Mouse (Mus musculus) MEL (cell line): Measurements from ENCODE around the gene Adam11. TPM values are rescaled to one million over a fixed set of nuclear protein-coding genes. Genes with fewer than 3 reads are reported as not detected.

Source experiments
- DNase-seq: peaks from one replicate; pipeline ENCODE4 v3.0.0; 2011; ENCODE audit warnings: low read depth, low spot score
- H3K27ac ChIP-seq: 2 replicates; pipeline ENCODE4 v1.5.1; 2012; ENCODE audit warnings: low read depth, mild to moderate bottlenecking, control low read depth, low read length, moderate library complexity; ENCODE audit not compliant: control insufficient read depth
- H3K27me3 ChIP-seq, 2 experiments: fragments of 150-350 bp in 1 of 2; sonication (generic) in 1 of 2; 2 replicates each; pipeline ENCODE4 v1.6.1; 2012; ENCODE audit warnings: low read length in 2 of 2, mild to moderate bottlenecking in 2 of 2, improper control_type of control experiment in 1 of 2, moderate library complexity in 1 of 2; ENCODE audit not compliant: insufficient read depth in 2 of 2, control insufficient read depth in 1 of 2
- H3K36me3 ChIP-seq, 2 experiments: 2 replicates each; pipeline ENCODE4 v1.6.1; 2012 to 2014; ENCODE audit warnings: low read length in 2 of 2, improper control_type of control experiment in 1 of 2, inconsistent platforms in 1 of 2, mild to moderate bottlenecking in 1 of 2; ENCODE audit not compliant: insufficient read depth in 2 of 2, control insufficient read depth in 1 of 2
- H3K4me1 ChIP-seq, 2 experiments: fragments of 150-350 bp in 1 of 2; sonication (generic) in 1 of 2; 2 replicates each; pipeline ENCODE4 v1.6.1; 2012; ENCODE audit warnings: low read length in 2 of 2, improper control_type of control experiment in 1 of 2, mild to moderate bottlenecking in 1 of 2; ENCODE audit not compliant: insufficient read depth in 2 of 2, control insufficient read depth in 1 of 2
- H3K4me3 ChIP-seq, 2 experiments: fragments of 150-350 bp in 1 of 2; sonication (generic) in 1 of 2; 2 replicates each; pipeline ENCODE4 v1.5.1; 2012; ENCODE audit warnings: low read depth in 2 of 2, low read length in 2 of 2, mild to moderate bottlenecking in 2 of 2, moderate library complexity in 2 of 2, control low read depth in 1 of 2, improper control_type of control experiment in 1 of 2; ENCODE audit not compliant: control insufficient read depth in 1 of 2, insufficient read depth in 1 of 2
- H3K79me2 ChIP-seq: 2 replicates; pipeline ENCODE4 v1.6.1; 2012; ENCODE audit warnings: mild to moderate bottlenecking, low read length, moderate library complexity; ENCODE audit not compliant: control insufficient read depth, poor library complexity, insufficient read depth
- H3K9ac ChIP-seq: 2 replicates; pipeline ENCODE4 v1.6.1; 2012; ENCODE audit warnings: low read depth, mild to moderate bottlenecking, control low read depth, low read length, moderate library complexity; ENCODE audit not compliant: control insufficient read depth, poor library complexity, severe bottlenecking
- H3K9me3 ChIP-seq: fragments of 150-350 bp; sonication (generic); replicated peaks from 2 replicates; pipeline ENCODE4 v1.6.1; 2012; ENCODE audit warnings: mild to moderate bottlenecking, low read length, improper control_type of control experiment, moderate library complexity; ENCODE audit not compliant: insufficient read depth
- CTCF ChIP-seq, 3 experiments: IDR thresholded peaks in 2 of 3; conservative IDR thresholded peaks in 1 of 3; 2 replicates each; pipeline ENCODE4 v1.5.1; 2011 to 2012; ENCODE audit warnings: low read length in 3 of 3, low read depth in 2 of 3, mild to moderate bottlenecking in 2 of 3, improper control_type of control experiment in 1 of 3, inconsistent platforms in 1 of 3, mixed read lengths in 1 of 3, moderate library complexity in 1 of 3; ENCODE audit not compliant: control insufficient read depth in 1 of 3, insufficient read depth in 1 of 3, poor library complexity in 1 of 3, severe bottlenecking in 1 of 3
- E2F4 ChIP-seq: IDR thresholded peaks from 2 replicates; pipeline ENCODE4 v1.6.1; 2011; ENCODE audit warnings: low read depth, low read length, improper control_type of control experiment, borderline replicate concordance
- ELF1 ChIP-seq: IDR thresholded peaks from 2 replicates; pipeline ENCODE4 v1.6.1; 2014; ENCODE audit warnings: low read depth, mild to moderate bottlenecking, inconsistent platforms, low read length, improper control_type of control experiment, moderate library complexity
- ETS1 ChIP-seq: IDR thresholded peaks from 2 replicates; pipeline ENCODE4 v1.6.1; 2012; ENCODE audit warnings: low read depth, mild to moderate bottlenecking, inconsistent platforms, low read length, improper control_type of control experiment, moderate library complexity
- GABPA ChIP-seq: IDR thresholded peaks from 2 replicates; pipeline ENCODE4 v1.6.1; 2012; ENCODE audit warnings: low read depth, mild to moderate bottlenecking, inconsistent platforms, low read length, improper control_type of control experiment, moderate library complexity
- KAT2A ChIP-seq: conservative IDR thresholded peaks from 2 replicates; pipeline ENCODE4 v1.6.1; 2012; ENCODE audit warnings: low read depth, low read length, improper control_type of control experiment, inconsistent platforms
- MAFK ChIP-seq: IDR thresholded peaks from 2 replicates; pipeline ENCODE4 v1.6.1; 2011; ENCODE audit warnings: low read depth, mild to moderate bottlenecking, low read length, improper control_type of control experiment, borderline replicate concordance
- MXI1 ChIP-seq: IDR thresholded peaks from 2 replicates; pipeline ENCODE4 v1.6.1; 2011; ENCODE audit warnings: mild to moderate bottlenecking, low read depth, low read length, improper control_type of control experiment
- MYB ChIP-seq: IDR thresholded peaks from 2 replicates; pipeline ENCODE4 v1.6.1; 2011; ENCODE audit warnings: mild to moderate bottlenecking, low read depth, low read length, improper control_type of control experiment
- MYC ChIP-seq: IDR thresholded peaks from 2 replicates; pipeline ENCODE4 v1.6.1; 2011; ENCODE audit warnings: low read depth, mild to moderate bottlenecking, low read length, improper control_type of control experiment, moderate library complexity
- NELFE ChIP-seq: IDR thresholded peaks from 2 replicates; pipeline ENCODE4 v1.6.1; 2011; ENCODE audit warnings: low read depth, low read length, improper control_type of control experiment
- NRF1 ChIP-seq: IDR thresholded peaks from 2 replicates; pipeline ENCODE4 v1.6.1; 2014; ENCODE audit warnings: low read depth, mild to moderate bottlenecking, inconsistent platforms, low read length, improper control_type of control experiment, moderate library complexity; ENCODE audit not compliant: poor library complexity, insufficient read depth, severe bottlenecking
- POLR2A ChIP-seq, 2 experiments: IDR thresholded peaks; 2 replicates each; pipeline ENCODE4 v1.6.1; 2011 to 2012; ENCODE audit warnings: low read length in 2 of 2, mild to moderate bottlenecking in 2 of 2, control low read depth in 1 of 2, improper control_type of control experiment in 1 of 2, low read depth in 1 of 2, moderate library complexity in 1 of 2; ENCODE audit not compliant: control insufficient read depth in 1 of 2, insufficient read depth in 1 of 2, poor library complexity in 1 of 2
- POLR2AphosphoS2 ChIP-seq: IDR thresholded peaks from 2 replicates; pipeline ENCODE4 v1.6.1; 2011; ENCODE audit warnings: low read length, improper control_type of control experiment
- RAD21 ChIP-seq: IDR thresholded peaks from 2 replicates; pipeline ENCODE4 v1.6.1; 2011; ENCODE audit warnings: mild to moderate bottlenecking, low read depth, low read length, improper control_type of control experiment
- SMC3 ChIP-seq: IDR thresholded peaks from 2 replicates; pipeline ENCODE4 v1.6.1; 2011; ENCODE audit warnings: low read depth, low read length, improper control_type of control experiment
- UBTF ChIP-seq: IDR thresholded peaks from 2 replicates; pipeline ENCODE4 v1.6.1; 2012; ENCODE audit warnings: low read depth, mild to moderate bottlenecking, inconsistent platforms, low read length, improper control_type of control experiment, moderate library complexity, borderline replicate concordance; ENCODE audit not compliant: insufficient read depth
- ZKSCAN1 ChIP-seq: IDR thresholded peaks from 2 replicates; pipeline ENCODE4 v1.6.1; 2012; ENCODE audit warnings: low read depth, mild to moderate bottlenecking, inconsistent platforms, low read length, improper control_type of control experiment, moderate library complexity
- ZMIZ1 ChIP-seq: IDR thresholded peaks from 2 replicates; pipeline ENCODE4 v1.6.1; 2012; ENCODE audit warnings: low read depth, mild to moderate bottlenecking, inconsistent platforms, low read length, improper control_type of control experiment, moderate library complexity
- ZNF384 ChIP-seq: IDR thresholded peaks from 2 replicates; pipeline ENCODE4 v1.6.1; 2012; ENCODE audit warnings: low read depth, mild to moderate bottlenecking, inconsistent platforms, low read length, improper control_type of control experiment
- polyA plus RNA-seq, 2 experiments: library from polyadenylated mRNA; stranded (reverse) in 1 of 2; unstranded in 1 of 2; fragments of >175 nt in 1 of 2; fragments of >200 nt in 1 of 2; gene quantifications; 2 replicates each; pipeline versions ENCODE4 v1.2.1 to v1.2.4; 2012; ENCODE audit warnings: low replicate concordance in 2 of 2, low read depth in 1 of 2; ENCODE audit not compliant: insufficient read length in 2 of 2, insufficient read depth in 1 of 2, missing spikeins in 1 of 2
- total RNA-seq: library from RNA; depleted of rRNA; stranded (reverse); fragments of 300-350 nt; gene quantifications from 2 replicates; pipeline ENCODE4 v1.2.3, GENCODE M21; 2012

Gene Adam11
- total and polyA plus RNA-seq, 3 experiments: 0.08 to 0.36 TPM; not detected in 1

DNA sequence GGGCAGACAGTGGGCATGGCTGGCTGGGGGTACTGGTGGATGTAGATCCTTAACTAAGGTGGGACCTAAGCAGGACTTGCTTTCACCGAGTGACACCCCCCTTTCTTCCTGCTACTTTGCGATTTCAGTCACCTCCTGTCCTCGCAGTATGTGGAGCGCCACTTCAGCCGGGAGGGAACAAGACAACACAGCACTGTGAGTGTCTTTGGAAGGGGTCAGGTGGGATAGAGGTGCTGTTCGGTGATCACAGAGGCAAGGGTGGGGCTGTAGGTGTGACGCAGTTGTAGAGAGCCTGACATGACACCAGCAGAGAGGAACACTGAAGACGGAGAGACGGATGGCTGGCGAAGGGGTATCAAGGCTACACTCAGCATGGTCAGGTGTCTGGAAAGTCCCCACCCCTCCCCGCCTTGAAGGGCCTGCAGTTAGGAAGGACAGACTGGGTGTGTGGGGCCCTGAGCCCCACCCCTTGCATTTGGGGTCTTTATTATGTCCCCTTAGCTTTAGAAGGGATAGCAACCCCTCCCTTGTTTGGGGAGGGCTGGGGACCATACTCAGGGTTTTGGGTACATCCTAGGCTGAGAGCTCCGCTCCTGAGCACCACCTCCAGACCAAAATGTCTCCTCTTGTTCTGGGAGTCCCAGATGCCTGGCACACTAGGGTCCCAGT, 8.9 kb downstream of the Adam11 start:
- TF ChIP-seq ELF1: no peak
- no peak for TF ChIP-seq ETS1
- TF ChIP-seq E2F4: no peak
- no peak for TF ChIP-seq ZKSCAN1
- TF ChIP-seq KAT2A: no peak
- Histone ChIP-seq H3K4me3 (no peak overlapping the region), H3K79me2 (no peaks in the 10 kb centered on the region), H3K4me1 (peaks cover 0 to 10% of the 10 kb centered on the region in 2 experiments; a peak in 2 of 4 replicates), H3K36me3 (no peaks in the 10 kb centered on the region), H3K27ac (no peak overlapping the region), H3K27me3 (peaks cover 0 to 3% of the 10 kb centered on the region in 2 experiments; a peak in 1 of 4 replicates), H3K9ac (no peak overlapping the region), H3K9me3 (no peaks in the 10 kb centered on the region)
- DNase-seq: no peak

DNA sequence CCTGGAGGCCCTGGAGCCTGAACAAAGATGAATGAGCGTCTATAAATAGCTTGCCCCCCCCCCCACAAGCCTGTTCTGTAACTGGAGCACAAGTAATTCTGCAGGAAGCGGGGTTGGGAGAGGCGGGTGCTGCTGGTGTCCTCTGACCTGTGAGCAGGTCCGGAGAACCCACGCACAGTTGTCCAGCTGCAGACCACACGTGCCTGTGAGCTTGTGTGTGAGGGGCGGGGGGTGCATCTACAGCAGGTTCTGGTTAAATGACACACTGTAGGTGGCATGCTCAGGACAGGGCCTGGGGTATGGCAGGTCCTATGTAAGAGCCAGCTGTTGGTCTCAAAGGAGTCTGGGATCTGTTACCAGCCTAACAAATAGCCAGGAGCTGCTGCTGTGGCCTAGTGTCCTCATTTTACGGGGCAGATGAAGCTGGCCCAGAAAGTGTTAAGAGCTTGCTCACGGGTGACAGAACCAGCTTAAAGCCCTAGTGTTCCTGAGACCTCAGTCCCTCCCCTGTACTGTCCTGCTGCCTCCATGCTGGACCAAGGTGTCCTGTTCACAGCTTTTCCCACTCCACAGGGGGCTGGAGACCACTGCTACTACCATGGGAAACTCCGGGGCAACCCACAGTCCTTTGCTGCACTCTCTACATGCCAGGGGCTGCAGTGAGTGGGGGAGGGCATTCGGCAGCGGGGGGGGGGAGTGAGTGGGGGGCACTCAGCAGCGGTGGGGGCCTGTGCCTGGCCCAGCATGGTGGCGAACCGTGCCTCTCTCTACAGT, 9.6 kb downstream of the Adam11 start:
- H3K4me3 ChIP-seq: no peak overlapping the region
- H3K4me1 ChIP-seq: peaks cover 0 to 10% of the 10 kb centered on the region in 2 experiments; a peak in 2 of 4 replicates
- no peak for DNase-seq
- H3K9me3 ChIP-seq: no peaks in the 10 kb centered on the region
- no peak overlapping the region for H3K9ac ChIP-seq
- no peak for TF ChIP-seq MYC
- TF ChIP-seq NELFE: no peak
- no peak for TF ChIP-seq MYB
- no peak for TF ChIP-seq SMC3
- no peak for TF ChIP-seq NRF1
- no peak for TF ChIP-seq ZKSCAN1
- H3K79me2 ChIP-seq: no peaks in the 10 kb centered on the region
- H3K27me3 ChIP-seq: peaks cover 0 to 3% of the 10 kb centered on the region in 2 experiments; a peak in 1 of 4 replicates
- no peaks in the 10 kb centered on the region for H3K36me3 ChIP-seq
- no peak overlapping the region for H3K27ac ChIP-seq

DNA sequence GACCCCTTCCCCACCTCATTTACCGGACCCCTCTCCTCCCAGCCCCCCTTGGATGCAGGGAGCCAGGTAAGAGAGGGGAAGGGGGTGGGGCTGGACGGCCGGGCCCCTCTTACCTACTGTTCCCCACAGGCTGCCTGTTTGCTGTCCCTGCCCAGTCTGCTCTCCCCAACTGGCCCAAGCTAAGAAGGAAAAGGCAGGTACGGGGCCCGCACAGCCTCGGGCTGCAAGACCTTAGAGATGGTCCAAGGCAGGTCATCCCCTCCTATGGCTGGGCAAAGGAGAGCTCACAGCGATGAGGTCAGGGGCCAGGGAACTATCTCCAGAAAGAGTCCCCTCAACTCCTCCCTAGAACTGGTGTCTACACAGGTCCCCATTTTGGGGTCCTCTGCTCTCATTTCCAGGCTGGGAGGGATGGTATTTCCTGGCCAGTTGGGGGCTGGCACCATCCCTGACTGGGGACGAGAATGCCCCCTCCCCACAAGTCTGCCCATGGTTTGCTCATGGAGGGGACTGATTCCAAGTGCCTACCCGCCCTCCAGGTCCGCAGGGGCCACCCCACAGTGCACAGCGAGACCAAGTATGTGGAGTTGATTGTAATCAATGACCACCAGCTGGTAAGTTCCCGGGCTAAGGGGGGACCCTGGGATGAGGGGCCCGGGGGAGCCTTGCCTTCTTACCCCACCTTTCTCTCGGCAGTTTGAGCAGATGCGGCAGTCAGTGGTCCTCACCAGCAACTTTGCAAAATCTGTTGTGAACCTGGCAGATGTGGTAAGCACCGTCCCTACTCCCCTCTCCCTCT, 10.9 kb downstream of the Adam11 start:
- Histone ChIP-seq H3K27me3 (peaks cover 0 to 3% of the 10 kb centered on the region in 2 experiments; a peak in 1 of 4 replicates), H3K4me1 (peaks cover 0 to 10% of the 10 kb centered on the region in 2 experiments; a peak in 2 of 4 replicates), H3K9me3 (no peaks in the 10 kb centered on the region), H3K4me3 (no peak overlapping the region), H3K9ac (no peak overlapping the region)
- no peak for DNase-seq
- TF ChIP-seq SMC3 (no peak), ETS1 (no peak), UBTF (no peak), ELF1 (no peak), RAD21 (no peak), ZMIZ1 (no peak), POLR2AphosphoS2 (no peak), KAT2A (no peak), MXI1 (no peak), POLR2A (IDR thresholded peaks at IDR 0.05; ENCODE audit: control insufficient read depth in 1 of 2, insufficient read depth in 1 of 2, low read depth in 1 of 2, low read length in 2 of 2, poor library complexity in 1 of 2) (no peak), ZNF384 (no peak), MAFK (no peak), CTCF (IDR thresholded peaks at IDR 0.05 in 2 of 3, conservative IDR thresholded peaks at IDR 0.05 in 1 of 3; ENCODE audit: control insufficient read depth in 1 of 3, insufficient read depth in 1 of 3, low read depth in 2 of 3, low read length in 3 of 3, poor library complexity in 1 of 3, severe bottlenecking in 1 of 3) (no peak), GABPA (no peak), NELFE (no peak)
- TF ChIP-seq, all 39 proteins: peak for 0
- Histone ChIP-seq H3K27ac (no peak overlapping the region), H3K79me2 (no peaks in the 10 kb centered on the region), H3K36me3 (no peaks in the 10 kb centered on the region)
